In genomic region chr17:94864531-94865318, GRCm38 (mm10) we compare ENCODE assay signal across 8 mouse cellular contexts.
DNase-seq lines count a peak whose midpoint lies in the region; ATAC-seq and TF ChIP-seq lines count a peak whose summit lies in the region.
"Not testable (repeated sequence)": the region's sequence is repeated elsewhere in the genome, so short reads cannot be mapped to it uniquely, and the experiment has no call there.

No protein-coding gene starts in this region.

- not testable (repeated sequence) for TF ChIP-seq CTCF in G1E (IDR thresholded peaks at IDR 0.05; ENCODE audit: low read depth, low read length); layer of hippocampus, adult 2 months (conservative IDR thresholded peaks at IDR 0.05); lung, embryonic 14.5 days (IDR thresholded peaks at IDR 0.05; ENCODE audit: low read depth)

- H3K36me3 ChIP-seq in G1E (replicated peaks); forebrain, embryonic 16.5 days (ENCODE audit: control insufficient read depth, insufficient read depth); lung, embryonic 14.5 days (ENCODE audit: insufficient read depth): not testable (repeated sequence)

- peak overlapping the region; percentile 73 for H3K4me3 ChIP-seq in G1E (ENCODE audit: low read depth, low read length)
- H3K4me3 ChIP-seq in forebrain, embryonic 16.5 days (replicated peaks; ENCODE audit: low read length), result peak overlapping the region; percentile 50
- peak overlapping the region; percentile 55 for H3K4me3 ChIP-seq in layer of hippocampus, adult 2 months
- H3K4me3 ChIP-seq in lung, embryonic 14.5 days (ENCODE audit: low read depth, low read length), result peak overlapping the region; percentile 48

- H3K4me2 ChIP-seq in forebrain, embryonic 16.5 days (ENCODE audit: low read length), result peak overlapping the region; percentile 68
- H3K4me2 ChIP-seq in lung, embryonic 14.5 days, result peak overlapping the region; percentile 64

- peak; percentile 96 for ATAC-seq in G1E (ENCODE audit: extremely low read depth, insufficient number of reproducible peaks, low FRiP score, poor library complexity, severe bottlenecking)
- peak; percentile 99 for ATAC-seq in forebrain, embryonic 16.5 days
- ATAC-seq in lung, embryonic 14.5 days (ENCODE audit: insufficient read depth), result peak; percentile 100

- intact Hi-C loops in heart, postnatal 36 days (cut with DNase I), result not testable (repeated sequence)

- H3K9ac ChIP-seq in forebrain, embryonic 16.5 days (replicated peaks; ENCODE audit: low read depth, low read length), result peak overlapping the region; percentile 57
- H3K9ac ChIP-seq in lung, embryonic 14.5 days, result peak overlapping the region; percentile 54

- H3K9me3 ChIP-seq in G1E (replicated peaks); forebrain, embryonic 16.5 days (ENCODE audit: control insufficient read depth, low read length); lung, embryonic 14.5 days (ENCODE audit: low read depth, low read length): not testable (repeated sequence)

- peak; percentile 8 for DNase-seq in G1E (ENCODE audit: low spot score)
- peak; percentile 58 to 74 for DNase-seq in cerebellum, adult 18-20 months
- peak; percentile 56 to 59 for DNase-seq in heart, postnatal 36 days
- DNase-seq in layer of hippocampus, adult 2 months (ENCODE audit: low spot score in 2 of 2), result peak; percentile 66 to 71
- DNase-seq in lung, embryonic 14.5 days, result peak; percentile 84
- DNase-seq in ovary, adult 18-20 months (ENCODE audit: low spot score), result peak; percentile 77
- DNase-seq in thymus, postnatal 0 days (ENCODE audit: low spot score), result peak; percentile 86

- WGBS in forebrain, embryonic 16.5 days, result 15% methylated on average over 21 of the region's 21 CpGs
- 16% methylated on average over 21 of the region's 21 CpGs for WGBS in lung, embryonic 14.5 days

- H3K27me3 ChIP-seq in G1E (ENCODE audit: insufficient read depth, low read length); forebrain, embryonic 16.5 days (replicated peaks; ENCODE audit: control insufficient read depth, insufficient read depth, low read length); lung, embryonic 14.5 days (ENCODE audit: insufficient read depth, low read length): not testable (repeated sequence)

- not testable (repeated sequence) for H3K27ac ChIP-seq in forebrain, embryonic 16.5 days (ENCODE audit: low read length)
- H3K27ac ChIP-seq in layer of hippocampus, adult 2 months, result peak overlapping the region; percentile 70
- peak overlapping the region; percentile 54; the same call in 1 of the 2 replicates for H3K27ac ChIP-seq in lung, embryonic 14.5 days (ENCODE audit: low read depth)

- not testable (repeated sequence) for H3K4me1 ChIP-seq in G1E (ENCODE audit: insufficient read depth, low read depth, low read length); forebrain, embryonic 16.5 days (replicated peaks; ENCODE audit: control insufficient read depth, insufficient read depth, low read length); lung, embryonic 14.5 days (ENCODE audit: insufficient read depth)

Comparison
In these comparisons a context has a peak if more than half of its experiments do, and no peak if none do; other contexts are left out.
1. DNase-seq: peak in every context shown above with its lines; median percentile 86 in thymus, postnatal 0 days; 84 in lung, embryonic 14.5 days; 77 in ovary, adult 18-20 months; 68 in layer of hippocampus, adult 2 months; 66 in cerebellum, adult 18-20 months; 58 in heart, postnatal 36 days; 8 in G1E.